Mouse (Mus musculus): ENCODE results near the gene Ccdc169. TPM values are rescaled to one million over a fixed set of nuclear protein-coding genes. Genes with fewer than 3 reads are reported as not detected.
"Not testable (repeated sequence)": the region's sequence is repeated elsewhere in the genome, so short reads cannot be mapped to it uniquely, and the experiment has no call there.

Ccdc169 gene
- total RNA-seq, 2 experiments from 2014 or later, result 0.41 TPM; not detected in 1

- ATAC-seq (replicated peaks; ENCODE audit: poor library complexity, severe bottlenecking), result no peak
Measured at GRCm38 (mm10) chr3:55193351-55193750, 56.2 kb downstream of the Ccdc169 start.

GRCm38 (mm10) chr3:55194792-55195191 lies 57.7 kb downstream of the Ccdc169 start:
- ATAC-seq (replicated peaks; ENCODE audit: poor library complexity, severe bottlenecking), result no peak

- no peak for ATAC-seq (replicated peaks; ENCODE audit: poor library complexity, severe bottlenecking)
Measured at GRCm38 (mm10) chr3:55195581-55196327, 58.6 kb downstream of the Ccdc169 start.

- ATAC-seq (replicated peaks; ENCODE audit: poor library complexity, severe bottlenecking), result no peak
Measured at GRCm38 (mm10) chr3:55196328-55196710, 59.2 kb downstream of the Ccdc169 start.

GRCm38 (mm10) chr3:55203621-55204020 lies 66.5 kb downstream of the Ccdc169 start:
- ATAC-seq (replicated peaks; ENCODE audit: poor library complexity, severe bottlenecking), result not testable (repeated sequence)

- no peak for ATAC-seq (replicated peaks; ENCODE audit: poor library complexity, severe bottlenecking)
Measured at GRCm38 (mm10) chr3:55206413-55206812, 69.3 kb downstream of the Ccdc169 start.

- no peak for ATAC-seq (replicated peaks; ENCODE audit: poor library complexity, severe bottlenecking)
Measured at GRCm38 (mm10) chr3:55207665-55208064, 70.5 kb downstream of the Ccdc169 start.

GRCm38 (mm10) chr3:55212254-55212653 lies 75.1 kb downstream of the Ccdc169 start:
- no peak for ATAC-seq (replicated peaks; ENCODE audit: poor library complexity, severe bottlenecking)

- no peak for ATAC-seq (replicated peaks; ENCODE audit: poor library complexity, severe bottlenecking)
Measured at GRCm38 (mm10) chr3:55213785-55214184, 76.6 kb downstream of the Ccdc169 start.

- ATAC-seq (replicated peaks; ENCODE audit: poor library complexity, severe bottlenecking), result no peak
Measured at GRCm38 (mm10) chr3:55214413-55214812, 77.3 kb downstream of the Ccdc169 start.

GRCm38 (mm10) chr3:55222502-55222901 lies 85.4 kb downstream of the Ccdc169 start:
- no peak for ATAC-seq (replicated peaks; ENCODE audit: poor library complexity, severe bottlenecking)

Other genes starting within 250 kb of the Ccdc169 start
- gene Sertm1, start 221.5 kb upstream of the Ccdc169 start, total RNA-seq (2014; fragmentation: Nextera tagmentation), result not detected in 2 replicates
- not detected in 2 replicates for gene Sertm1, start 221.5 kb upstream of the Ccdc169 start, total RNA-seq (2017)
- not detected in 2 replicates for gene Ccna1, start 81.8 kb upstream of the Ccdc169 start, total RNA-seq (2014; fragmentation: Nextera tagmentation)
- gene Ccna1, start 81.8 kb upstream of the Ccdc169 start, total RNA-seq (2017), result not detected in 2 replicates
- gene Spg20, start 25.2 kb upstream of the Ccdc169 start, total RNA-seq (2014; fragmentation: Nextera tagmentation), result 9.5 and 14.7 TPM in 2 replicates
- gene Spg20, start 25.2 kb upstream of the Ccdc169 start, total RNA-seq (2017), result 19.6 and 26.0 TPM in 2 replicates
- not detected in 2 replicates for gene Sohlh2, start 44.7 kb downstream of the Ccdc169 start, total RNA-seq (2014; fragmentation: Nextera tagmentation)
- gene Sohlh2, start 44.7 kb downstream of the Ccdc169 start, total RNA-seq (2017), result not detected in 2 replicates
- gene Dclk1, start 105.0 kb downstream of the Ccdc169 start, total RNA-seq (2014; fragmentation: Nextera tagmentation), result not detected in 2 replicates
- gene Dclk1, start 105.0 kb downstream of the Ccdc169 start, total RNA-seq (2017), result not detected in 2 replicates

All from granulocyte monocyte progenitor cell, adult 5-6 weeks (primary cell).